Comparison of ENCODE assay signal across 13 mouse cellular contexts in genomic region chr15:42325221-42325620, GRCm38 (mm10).
DNase-seq lines count a peak whose midpoint lies in the region; ATAC-seq lines count a peak whose summit lies in the region.
"Had no signal": no experiment of that assay in that cellular context is flagged by ENCODE, and none has a peak within 500 bp of the region (broad histone marks: within the 10 kb centered on the region; RNA-seq: fewer than 3 reads in every experiment).

No protein-coding gene starts in this region.

- no peaks in the 10 kb centered on the region for H3K36me3 ChIP-seq in hindbrain, embryonic 13.5 days
- H3K36me3 ChIP-seq: heart, embryonic 10.5 days had no signal

- no peaks in the 10 kb centered on the region for H3K9me3 ChIP-seq in hindbrain, embryonic 13.5 days
- H3K9me3 ChIP-seq: heart, embryonic 10.5 days had no signal

- H3K4me3 ChIP-seq in hindbrain, embryonic 13.5 days = no peak overlapping the region
- H3K4me3 ChIP-seq: heart, embryonic 10.5 days had no signal

- no peak overlapping the region for H3K9ac ChIP-seq in hindbrain, embryonic 13.5 days

- H3K27ac ChIP-seq in hindbrain, embryonic 13.5 days = no peak overlapping the region
- H3K27ac ChIP-seq: heart, embryonic 10.5 days; macrophage had no signal

- 57% methylated on average over 4 of the region's 4 CpGs for WGBS in hindbrain, embryonic 13.5 days

- DNase-seq in frontal cortex, postnatal 10 days (ENCODE audit: low spot score in 2 of 2) = peak; percentile 10 to 13
- DNase-seq in frontal cortex, postnatal 25 days (ENCODE audit: low spot score in 2 of 2) = no peak
- peak; percentile 11 for DNase-seq in right cerebral cortex, postnatal 14 days
- no peak for DNase-seq in right cerebral cortex, postnatal 36 days (ENCODE audit: low spot score in 2 of 2)
- DNase-seq in testis, postnatal 14 days (ENCODE audit: low spot score) = no peak
- DNase-seq in thymus, postnatal 0 days (ENCODE audit: low spot score) = no peak
- DNase-seq: adrenal gland, adult 8-10 months; kidney, postnatal 36 days had no signal

- H3K27me3 ChIP-seq in hindbrain, embryonic 13.5 days = no peaks in the 10 kb centered on the region

- ATAC-seq in hindbrain, embryonic 13.5 days (ENCODE audit: low FRiP score) = peak; percentile 86
- no peak for ATAC-seq in CD4-positive, CD25-positive, alpha-beta regulatory T cell, adult 4 months
- ATAC-seq: inflammation-experienced regulatory T-cells, adult 6 months had no signal

- peaks cover 7% of the 10 kb centered on the region for H3K4me1 ChIP-seq in hindbrain, embryonic 13.5 days (replicated peaks)

- H3K4me2 ChIP-seq in hindbrain, embryonic 13.5 days = no peak overlapping the region

Comparison
In these comparisons a context has a peak if more than half of its experiments do, and no peak if none do; other contexts are left out.
1. DNase-seq: peak in frontal cortex, postnatal 10 days (2 of 2) and right cerebral cortex, postnatal 14 days (single experiment); none in frontal cortex, postnatal 25 days (0 of 2), right cerebral cortex, postnatal 36 days (0 of 2), testis, postnatal 14 days (single experiment) and thymus, postnatal 0 days (single experiment).